Mouse (Mus musculus): ENCODE measurements around the gene Pcnx2.

DNA sequence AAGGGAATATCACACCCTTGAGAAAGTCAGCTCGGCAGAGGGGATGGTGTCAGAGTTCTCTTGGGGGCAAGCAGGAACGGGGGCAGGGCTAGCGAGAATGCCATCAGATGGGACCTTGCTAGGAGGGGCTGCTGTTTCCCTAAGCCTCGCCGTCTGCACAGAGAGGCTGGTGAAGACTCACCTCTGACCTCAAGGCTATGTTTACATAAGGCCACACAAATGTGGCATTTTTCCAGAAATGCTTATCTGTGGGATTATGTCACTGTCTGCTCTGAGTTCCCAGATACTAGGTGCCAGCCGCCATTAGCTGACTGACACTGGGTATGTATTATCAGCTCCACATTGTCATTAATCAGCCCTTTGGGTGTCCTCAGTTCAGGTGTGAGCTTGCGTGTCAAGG, 56.0 kb downstream of the Pcnx2 start:
- TF ChIP-seq CTCF (conservative IDR thresholded peaks at IDR 0.05; ENCODE audit: low read length) (no peak), NANOG (IDR thresholded peaks at IDR 0.05; ENCODE audit: borderline replicate concordance, low read length) (no peak), POU5F1 (IDR thresholded peaks at IDR 0.05; ENCODE audit: borderline replicate concordance, low read length) (no peak)
